Mouse (Mus musculus) heart, postnatal 0 days (tissue): Measurements from ENCODE around the gene Spsb1.

Experiments used
- CTCF ChIP-seq: IDR thresholded peaks from 2 replicates; pipeline ENCODE4 v1.5.1; 2016; ENCODE audit warnings: antibody characterized with exemption, control low read depth, low read depth
- EP300 ChIP-seq: IDR thresholded peaks from 2 replicates; pipeline ENCODE4 v1.6.1; 2016; ENCODE audit warnings: antibody characterized with exemption, low read depth

- TF ChIP-seq CTCF = no peak
- no peak for TF ChIP-seq EP300
These were observed 788 bp upstream of the Spsb1 start for GRCm38 (mm10) chr4:149955631-149956030.
